Mouse (Mus musculus): ENCODE measurements around the gene Mrpl33. TPM values are rescaled to one million over a fixed set of nuclear protein-coding genes. Genes with fewer than 3 reads are reported as not detected.

Mrpl33 gene
- polyA plus RNA-seq, 1 experiment from 2014 or later = 357 TPM

GRCm38 (mm10) chr5:31564976-31565375 lies 31.8 kb upstream of the Mrpl33 start:
- Histone ChIP-seq H3K36me3 (ENCODE audit: control insufficient read depth, insufficient read depth) (peaks cover 7% of the 10 kb centered on the region), H3K9ac (ENCODE audit: low read depth, low read length) (no peak overlapping the region), H3K4me1 (replicated peaks; ENCODE audit: control insufficient read depth, insufficient read depth, low read length) (no peaks in the 10 kb centered on the region; the same call in 1 of the 2 replicates), H3K27me3 (replicated peaks; ENCODE audit: control insufficient read depth, insufficient read depth, low read length) (no peaks in the 10 kb centered on the region), H3K4me3 (ENCODE audit: low read depth, low read length) (no peak overlapping the region), H3K27ac (ENCODE audit: low read depth, low read length) (no peak overlapping the region), H3K9me3 (ENCODE audit: control insufficient read depth) (no peaks in the 10 kb centered on the region), H3K4me2 (replicated peaks; ENCODE audit: low read depth) (no peak overlapping the region)
- no peak for TF ChIP-seq CTCF (IDR thresholded peaks at IDR 0.05; ENCODE audit: low read depth)
- no peak for ATAC-seq
- WGBS = 78% methylated on average over 4 of the region's 4 CpGs

- ATAC-seq = no peak
- no peak for TF ChIP-seq CTCF (IDR thresholded peaks at IDR 0.05; ENCODE audit: low read depth)
- Histone ChIP-seq H3K4me3 (ENCODE audit: low read depth, low read length) (no peak overlapping the region), H3K27me3 (replicated peaks; ENCODE audit: control insufficient read depth, insufficient read depth, low read length) (no peaks in the 10 kb centered on the region), H3K4me1 (replicated peaks; ENCODE audit: control insufficient read depth, insufficient read depth, low read length) (no peaks in the 10 kb centered on the region; the same call in 1 of the 2 replicates), H3K27ac (ENCODE audit: low read depth, low read length) (no peak overlapping the region), H3K4me2 (replicated peaks; ENCODE audit: low read depth) (no peak overlapping the region), H3K9me3 (ENCODE audit: control insufficient read depth) (no peaks in the 10 kb centered on the region), H3K36me3 (ENCODE audit: control insufficient read depth, insufficient read depth) (peaks cover 7% of the 10 kb centered on the region), H3K9ac (ENCODE audit: low read depth, low read length) (no peak overlapping the region)
- WGBS = 90% methylated on average over 7 of the region's 7 CpGs
Measured at GRCm38 (mm10) chr5:31566026-31566425, 30.7 kb upstream of the Mrpl33 start.

GRCm38 (mm10) chr5:31566457-31566856 lies 30.3 kb upstream of the Mrpl33 start:
- Histone ChIP-seq H3K4me3 (ENCODE audit: low read depth, low read length) (no peak overlapping the region), H3K4me2 (replicated peaks; ENCODE audit: low read depth) (no peak overlapping the region), H3K36me3 (ENCODE audit: control insufficient read depth, insufficient read depth) (peaks cover 7% of the 10 kb centered on the region), H3K27me3 (replicated peaks; ENCODE audit: control insufficient read depth, insufficient read depth, low read length) (no peaks in the 10 kb centered on the region), H3K9me3 (ENCODE audit: control insufficient read depth) (no peaks in the 10 kb centered on the region), H3K27ac (ENCODE audit: low read depth, low read length) (no peak overlapping the region), H3K4me1 (replicated peaks; ENCODE audit: control insufficient read depth, insufficient read depth, low read length) (no peaks in the 10 kb centered on the region; the same call in 1 of the 2 replicates), H3K9ac (ENCODE audit: low read depth, low read length) (no peak overlapping the region)
- 67% methylated on average over 3 of the region's 3 CpGs for WGBS
- no peak for ATAC-seq
- TF ChIP-seq CTCF (IDR thresholded peaks at IDR 0.05; ENCODE audit: low read depth) = no peak

GRCm38 (mm10) chr5:31567951-31568657 lies 28.6 kb upstream of the Mrpl33 start:
- Histone ChIP-seq H3K9me3 (ENCODE audit: control insufficient read depth) (no peaks in the 10 kb centered on the region), H3K36me3 (ENCODE audit: control insufficient read depth, insufficient read depth) (no peaks in the 10 kb centered on the region; the same call in 1 of the 2 replicates), H3K9ac (ENCODE audit: low read depth, low read length) (no peak overlapping the region), H3K27me3 (replicated peaks; ENCODE audit: control insufficient read depth, insufficient read depth, low read length) (no peaks in the 10 kb centered on the region), H3K27ac (ENCODE audit: low read depth, low read length) (no peak overlapping the region), H3K4me3 (ENCODE audit: low read depth, low read length) (no peak overlapping the region), H3K4me1 (replicated peaks; ENCODE audit: control insufficient read depth, insufficient read depth, low read length) (peaks cover 3% of the 10 kb centered on the region; the same call in 1 of the 2 replicates), H3K4me2 (replicated peaks; ENCODE audit: low read depth) (no peak overlapping the region)
- TF ChIP-seq CTCF (IDR thresholded peaks at IDR 0.05; ENCODE audit: low read depth) = no peak
- WGBS = 70% methylated on average over 5 of the region's 5 CpGs
- ATAC-seq = no peak

GRCm38 (mm10) chr5:31571023-31571608 lies 25.6 kb upstream of the Mrpl33 start:
- Histone ChIP-seq H3K9me3 (ENCODE audit: control insufficient read depth) (no peaks in the 10 kb centered on the region), H3K27ac (ENCODE audit: low read depth, low read length) (peak overlapping the region; percentile 21; the same call in 1 of the 2 replicates), H3K36me3 (ENCODE audit: control insufficient read depth, insufficient read depth) (no peaks in the 10 kb centered on the region; the same call in 1 of the 2 replicates), H3K4me2 (replicated peaks; ENCODE audit: low read depth) (peak overlapping the region; percentile 44), H3K9ac (ENCODE audit: low read depth, low read length) (no peak overlapping the region), H3K4me3 (ENCODE audit: low read depth, low read length) (no peak overlapping the region), H3K27me3 (replicated peaks; ENCODE audit: control insufficient read depth, insufficient read depth, low read length) (no peaks in the 10 kb centered on the region), H3K4me1 (replicated peaks; ENCODE audit: control insufficient read depth, insufficient read depth, low read length) (0 out of 2 replicates have a peak, but pooled peaks cover 3% of the 10 kb centered on the region)
- no peak for ATAC-seq
- no peak for TF ChIP-seq CTCF (IDR thresholded peaks at IDR 0.05; ENCODE audit: low read depth)
- 24% methylated on average over 20 of the region's 20 CpGs for WGBS

- no peak overlapping the region for H3K4me2 ChIP-seq (replicated peaks; ENCODE audit: low read depth)
- TF ChIP-seq CTCF (IDR thresholded peaks at IDR 0.05; ENCODE audit: low read depth) = no peak
- 47% methylated on average over 3 of the region's 3 CpGs for WGBS
- no peak overlapping the region for H3K9ac ChIP-seq (ENCODE audit: low read depth, low read length)
- ATAC-seq = peak; percentile 62
- H3K36me3 ChIP-seq (ENCODE audit: control insufficient read depth, insufficient read depth) = no peaks in the 10 kb centered on the region
- H3K4me1 ChIP-seq (replicated peaks; ENCODE audit: control insufficient read depth, insufficient read depth, low read length) = 0 out of 2 replicates have a peak, but pooled peaks cover 3% of the 10 kb centered on the region
- no peak overlapping the region for H3K4me3 ChIP-seq (ENCODE audit: low read depth, low read length)
- H3K27ac ChIP-seq (ENCODE audit: low read depth, low read length) = 0 out of 2 replicates have a peak overlapping the region, but pooled peaks have one; percentile 7
- H3K9me3 ChIP-seq (ENCODE audit: control insufficient read depth) = no peaks in the 10 kb centered on the region
- H3K27me3 ChIP-seq (replicated peaks; ENCODE audit: control insufficient read depth, insufficient read depth, low read length) = no peaks in the 10 kb centered on the region
Measured at GRCm38 (mm10) chr5:31573722-31574121, 23.0 kb upstream of the Mrpl33 start.

Data from intestine, postnatal 0 days (tissue).